Mouse (Mus musculus) heart, adult 11 months (tissue): ENCODE results near the gene Galns.

ENCODE experiments used
- DNase-seq: peaks from one replicate; pipeline ENCODE4 v3.0.0; 2022

Galns gene

DNA sequence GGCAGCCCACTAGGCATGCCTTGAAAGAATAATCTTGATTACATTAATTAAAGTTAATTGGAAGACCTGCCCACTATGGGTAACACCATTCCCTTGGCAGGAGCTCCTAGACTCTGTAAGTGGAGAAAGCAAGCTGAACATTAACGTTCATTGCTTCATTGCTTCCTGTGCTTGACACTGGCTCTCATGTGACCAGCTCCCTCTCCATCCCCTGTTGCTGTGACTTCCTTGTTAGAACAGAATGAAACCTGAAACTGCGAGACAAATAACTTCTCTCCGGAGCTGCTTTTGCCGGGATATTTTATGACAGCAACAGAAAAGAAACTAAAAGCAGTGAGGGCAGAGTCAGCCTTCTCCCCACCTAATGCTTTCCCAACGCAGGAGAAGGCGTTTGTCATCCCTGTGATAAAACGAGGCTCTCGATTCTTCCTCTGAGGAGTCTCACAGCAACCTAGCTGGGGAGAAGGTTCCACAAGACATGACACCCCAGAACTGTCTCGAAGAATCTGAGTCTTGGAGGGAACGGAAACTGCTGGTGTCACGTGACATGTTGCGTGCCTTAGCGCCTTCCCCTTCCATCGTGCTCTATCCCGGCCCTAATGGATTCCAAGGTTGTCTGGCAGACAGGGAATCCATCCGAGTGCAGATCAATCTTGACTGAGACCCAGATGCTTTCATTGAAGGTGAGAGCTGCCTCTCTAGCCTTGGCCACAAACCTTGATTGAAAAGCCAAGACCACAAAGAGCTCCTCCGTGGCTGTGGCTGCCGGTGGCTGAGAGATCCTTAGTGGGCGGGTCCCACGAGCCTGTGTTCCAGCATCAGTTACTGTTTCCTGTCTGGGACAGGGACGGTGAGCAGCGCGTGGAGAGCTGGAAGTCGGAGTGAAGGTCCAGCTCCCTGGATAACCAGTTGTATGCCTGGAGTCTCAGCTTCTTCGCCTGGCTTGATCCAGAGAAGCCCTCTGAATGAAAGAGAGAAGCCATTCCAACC, 46.6 kb downstream of the Galns start:
- DNase-seq = peak; percentile 93

DNA sequence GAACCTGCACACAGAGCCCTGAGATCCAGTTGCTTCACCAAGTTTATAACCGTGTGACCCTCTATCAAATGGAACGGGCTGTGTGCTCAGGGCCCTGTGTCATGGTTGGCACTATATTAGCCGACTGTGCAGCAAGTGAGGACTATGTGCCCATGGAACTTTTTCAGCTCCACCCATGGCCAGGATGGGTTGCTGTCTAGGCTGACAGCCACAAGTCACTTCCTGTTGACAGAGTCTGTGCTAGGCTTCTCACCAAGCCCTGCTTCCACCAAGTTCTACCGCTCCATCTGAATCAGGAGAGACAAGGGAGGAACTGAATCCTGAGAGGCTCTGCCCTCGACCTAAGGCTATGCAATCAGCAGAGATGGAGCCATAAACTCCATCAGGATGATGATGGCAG, 50.1 kb downstream of the Galns start:
- peak; percentile 97 for DNase-seq

DNA sequence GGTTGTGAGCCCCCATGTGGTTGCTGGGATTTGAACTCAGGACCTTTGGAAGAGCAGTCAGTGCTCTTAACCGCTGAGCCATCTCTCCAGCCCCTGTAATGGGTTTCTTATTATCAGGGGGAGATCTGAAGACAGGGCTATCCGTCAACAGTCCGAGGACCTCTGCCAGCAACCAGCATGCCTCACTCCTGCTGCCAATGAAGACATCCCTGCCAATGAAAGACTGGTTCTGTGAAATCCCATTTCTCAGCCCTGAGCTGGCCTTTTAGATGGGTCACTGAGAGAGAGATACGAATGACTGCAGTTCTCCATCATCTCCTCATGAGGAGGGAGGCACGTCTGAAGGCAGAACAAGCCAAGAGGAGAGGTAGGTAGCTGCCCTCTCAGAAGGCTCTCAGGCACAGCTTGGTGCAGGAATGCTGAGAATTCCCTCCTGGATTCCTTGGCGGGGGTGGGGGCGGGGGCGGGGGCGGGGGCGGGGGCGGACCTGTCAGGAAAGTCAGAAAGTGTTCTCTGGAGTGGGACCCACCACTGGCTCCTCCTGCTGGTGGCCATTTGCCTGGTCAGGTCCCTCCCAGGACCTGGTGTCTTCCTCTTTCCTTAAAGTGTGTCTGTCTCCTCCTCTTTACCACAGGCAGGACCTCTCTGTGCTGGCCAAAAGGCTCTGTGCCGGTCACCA, 52.5 kb downstream of the Galns start:
- peak; percentile 89 for DNase-seq

DNA sequence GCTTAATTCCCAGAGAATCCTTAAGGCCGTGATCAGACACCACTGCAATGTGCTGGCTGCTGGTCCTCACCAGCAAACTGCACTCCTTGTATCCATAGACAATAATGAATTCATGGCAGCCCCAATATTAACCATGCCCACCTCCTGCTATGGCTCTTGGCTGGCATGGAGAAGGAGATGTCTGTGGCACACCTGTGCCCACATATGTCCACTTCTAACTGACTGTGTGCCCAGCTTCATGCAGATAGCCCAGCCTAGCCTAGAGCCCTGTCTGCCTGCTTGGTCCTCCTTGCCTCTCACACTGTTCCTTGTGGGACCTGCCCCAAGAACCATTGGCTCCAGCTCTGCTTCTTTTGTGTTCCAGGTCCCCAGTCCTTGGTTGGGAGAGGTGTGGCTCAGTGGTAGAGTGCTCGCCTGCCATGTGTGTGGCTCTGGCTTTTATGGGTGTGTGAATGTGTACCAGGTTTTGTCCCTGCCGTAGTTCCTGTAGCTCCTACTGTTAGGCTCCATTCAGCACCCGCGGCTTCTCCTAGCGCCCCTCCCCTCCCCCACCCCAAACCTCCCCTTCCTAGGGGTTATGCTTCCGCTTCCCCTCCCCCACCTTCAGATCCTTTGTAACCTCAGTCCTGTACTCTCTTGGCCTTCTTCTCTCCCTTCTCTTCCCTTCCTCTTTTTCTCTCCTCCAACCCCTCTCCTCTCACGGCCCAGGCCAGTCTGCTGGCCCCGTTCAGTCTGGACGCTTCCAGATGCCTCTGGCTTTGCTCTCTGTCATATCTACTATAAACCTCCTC, 53.8 kb downstream of the Galns start:
- peak; percentile 91 for DNase-seq

DNA sequence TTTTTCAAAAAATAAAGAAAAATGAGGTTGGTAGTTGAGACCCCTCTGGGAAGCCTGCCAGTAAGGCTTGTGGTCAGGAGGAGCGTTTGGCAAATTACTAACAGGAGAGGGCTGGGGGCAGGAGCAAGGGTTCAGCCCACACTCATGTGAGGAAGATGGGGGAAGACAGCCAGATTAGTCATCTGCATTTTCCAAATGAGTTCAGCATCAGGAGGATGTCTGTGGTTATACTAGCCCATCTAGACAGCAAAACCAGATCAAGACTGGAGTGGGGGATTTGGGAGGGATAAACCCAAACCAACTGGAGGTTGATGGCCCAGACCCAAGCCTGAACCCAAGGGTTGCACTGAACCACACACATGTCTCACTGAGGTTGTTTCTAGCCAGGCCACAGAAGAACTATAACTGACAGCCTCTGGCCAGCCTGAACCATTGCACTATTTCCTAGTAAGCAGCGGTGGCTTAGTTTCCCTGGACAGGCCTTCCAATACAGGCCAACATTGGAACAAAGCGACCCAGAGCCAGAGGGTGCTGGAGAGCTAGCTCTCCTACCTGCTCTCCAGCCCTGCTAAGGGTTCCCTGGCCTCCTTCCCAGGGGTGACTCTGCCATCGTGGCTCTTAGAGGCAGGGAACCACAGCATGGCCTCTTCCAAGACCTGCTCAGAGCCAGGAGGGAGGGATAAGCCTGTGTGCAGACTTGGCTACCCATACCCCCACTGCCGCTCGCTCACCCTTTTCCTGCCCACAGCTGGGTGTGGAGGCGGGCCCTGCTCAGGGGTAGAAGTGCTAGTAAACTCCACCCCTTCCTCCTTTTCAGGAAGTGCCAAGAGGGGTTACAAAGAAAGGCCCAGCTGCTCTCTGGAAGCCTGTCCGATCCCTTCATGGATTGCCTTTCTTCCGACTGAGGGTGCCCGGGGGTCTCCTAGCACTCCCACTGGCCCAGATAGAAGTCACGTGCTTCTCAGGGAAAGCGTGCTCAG, 54.9 kb downstream of the Galns start:
- peak; percentile 99 for DNase-seq

- peak; percentile 86 for DNase-seq
Measured at GRCm38 (mm10) chr8:122554786-122555185, 56.5 kb downstream of the Galns start.

DNA sequence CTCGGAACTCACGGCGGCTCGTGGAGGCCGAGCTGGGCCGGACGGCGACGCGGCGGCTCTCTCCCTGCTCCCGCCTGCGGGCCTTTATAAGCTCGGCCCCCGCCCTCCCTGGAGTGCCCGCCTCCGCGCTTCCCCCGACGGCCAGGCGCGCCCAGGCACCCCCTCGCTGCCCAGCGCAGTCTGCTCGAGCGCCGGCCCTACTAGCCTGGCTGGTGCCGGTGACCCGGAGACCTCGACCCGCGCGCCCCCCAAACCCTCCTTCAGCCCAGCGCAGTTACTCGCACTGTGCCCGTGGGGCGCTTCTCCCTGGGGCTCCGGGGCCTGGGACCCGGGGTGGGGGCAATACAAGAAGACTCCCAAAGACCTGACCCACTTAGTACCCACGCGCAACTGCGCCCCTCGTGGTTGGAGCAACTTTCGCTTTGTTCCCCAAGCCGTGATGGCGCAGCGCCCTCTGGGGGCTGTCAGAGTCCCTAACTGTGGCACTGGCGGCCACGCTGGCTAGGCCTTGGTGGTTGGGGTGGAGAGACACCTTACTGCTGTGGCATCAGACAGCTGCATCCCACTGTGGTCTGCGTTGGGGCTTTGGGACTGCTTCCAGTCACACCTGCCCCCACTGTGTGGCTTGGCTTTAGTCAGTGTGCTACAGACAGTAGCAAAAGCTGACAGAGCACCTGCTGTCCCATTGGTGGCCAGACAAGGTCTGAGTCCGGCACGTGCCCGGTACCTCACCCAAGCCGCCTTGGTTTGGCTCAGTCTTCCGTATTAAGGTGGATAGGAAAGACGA, 59.8 kb downstream of the Galns start, which contains the start of gene Piezo1:
TSS of gene Piezo1 (minus strand) at position 65 of the 787 bp plus-strand sequence.
- DNase-seq = peak; percentile 99

GRCm38 (mm10) chr8:122550995-122551264, 60.3 kb downstream of the Galns start:
- DNase-seq = no peak

DNA sequence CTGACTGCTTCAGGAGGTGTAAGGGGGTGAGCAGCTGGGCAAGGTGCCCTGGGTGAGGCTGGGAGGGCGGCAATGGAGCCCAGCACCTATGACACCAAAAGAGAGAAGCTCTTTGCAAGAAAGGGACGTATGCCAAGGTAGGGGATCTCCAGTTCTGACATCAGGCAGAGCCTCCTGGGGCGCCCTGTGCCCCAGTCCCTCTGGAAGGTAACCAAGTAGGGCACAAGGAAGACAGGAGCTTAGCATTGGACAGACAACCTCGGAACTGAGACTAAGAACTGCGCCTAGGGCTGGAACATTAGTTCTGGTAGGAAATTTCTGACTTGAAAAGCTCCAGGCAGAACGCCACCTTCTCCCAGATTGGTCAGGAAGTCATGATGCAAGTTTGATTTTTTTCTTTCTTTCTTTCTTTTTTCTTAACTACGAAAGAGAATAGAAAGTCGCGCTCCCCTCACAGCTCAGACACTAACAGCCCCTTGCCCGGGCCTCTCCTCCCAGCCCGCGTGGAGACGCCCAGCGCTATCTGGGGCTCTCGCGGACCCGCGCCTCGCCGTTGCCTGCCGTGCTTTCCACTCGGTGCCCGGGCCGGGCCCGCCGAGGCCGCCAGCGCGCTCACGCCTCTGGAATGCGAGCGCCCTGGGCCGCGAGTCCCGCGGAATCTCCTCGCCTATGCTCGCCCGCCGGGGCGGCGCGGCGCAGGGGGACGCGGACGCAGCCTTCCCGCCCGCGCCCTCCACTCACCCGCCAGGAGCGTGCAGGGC, 60.8 kb downstream of the Galns start:
- peak; percentile 96 for DNase-seq

DNA sequence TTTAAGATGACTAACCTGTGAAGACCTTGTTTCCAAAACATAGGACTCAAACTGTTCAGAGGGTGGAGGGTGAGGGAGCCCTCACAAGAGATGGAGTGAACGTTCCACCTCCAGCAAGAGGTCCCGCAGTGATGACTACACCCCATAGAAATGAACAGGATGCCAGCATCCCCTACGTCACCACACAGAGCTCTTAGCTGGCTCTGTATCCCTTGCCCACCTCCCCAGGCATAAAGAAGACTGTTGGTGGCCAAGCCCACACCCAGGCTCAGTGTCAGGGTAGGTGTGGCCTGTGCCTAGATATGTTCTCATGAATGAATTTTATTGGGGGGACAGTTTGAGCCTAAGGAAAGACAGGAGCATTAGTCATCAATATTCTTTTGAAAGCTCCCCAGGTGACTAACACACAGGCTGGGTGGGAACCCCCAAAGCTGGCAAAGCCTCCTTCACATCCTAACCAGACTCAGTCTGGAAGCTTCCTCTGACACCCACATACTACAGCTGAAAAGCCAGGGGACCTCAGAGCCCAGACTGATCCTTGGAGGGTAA, 62.3 kb downstream of the Galns start:
- peak; percentile 93 for DNase-seq

GRCm38 (mm10) chr8:122548331-122548730, 62.9 kb downstream of the Galns start:
- DNase-seq = no peak

DNA sequence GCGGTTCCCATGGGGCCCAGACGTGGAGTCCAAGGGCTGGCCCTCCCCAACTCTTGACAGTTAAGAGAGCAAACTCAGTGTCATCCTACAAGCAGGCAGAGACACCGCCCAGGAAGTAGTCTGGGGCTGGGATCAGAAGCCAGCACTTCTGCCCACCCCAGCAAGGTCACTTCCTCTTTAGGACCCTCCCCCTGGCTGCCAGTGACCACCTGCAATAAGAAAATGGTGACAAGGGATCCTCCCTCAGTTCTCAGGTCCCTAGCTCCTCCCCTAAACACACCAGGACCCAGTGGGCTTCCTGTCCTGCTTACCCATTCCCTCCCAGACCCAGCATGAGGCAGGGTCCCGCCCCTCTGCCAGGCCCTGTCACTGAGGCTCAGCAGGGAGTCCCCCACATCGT, 63.4 kb downstream of the Galns start:
- peak; percentile 98 for DNase-seq

GRCm38 (mm10) chr8:122546811-122547453, 64.3 kb downstream of the Galns start:
- peak; percentile 99 for DNase-seq

DNA sequence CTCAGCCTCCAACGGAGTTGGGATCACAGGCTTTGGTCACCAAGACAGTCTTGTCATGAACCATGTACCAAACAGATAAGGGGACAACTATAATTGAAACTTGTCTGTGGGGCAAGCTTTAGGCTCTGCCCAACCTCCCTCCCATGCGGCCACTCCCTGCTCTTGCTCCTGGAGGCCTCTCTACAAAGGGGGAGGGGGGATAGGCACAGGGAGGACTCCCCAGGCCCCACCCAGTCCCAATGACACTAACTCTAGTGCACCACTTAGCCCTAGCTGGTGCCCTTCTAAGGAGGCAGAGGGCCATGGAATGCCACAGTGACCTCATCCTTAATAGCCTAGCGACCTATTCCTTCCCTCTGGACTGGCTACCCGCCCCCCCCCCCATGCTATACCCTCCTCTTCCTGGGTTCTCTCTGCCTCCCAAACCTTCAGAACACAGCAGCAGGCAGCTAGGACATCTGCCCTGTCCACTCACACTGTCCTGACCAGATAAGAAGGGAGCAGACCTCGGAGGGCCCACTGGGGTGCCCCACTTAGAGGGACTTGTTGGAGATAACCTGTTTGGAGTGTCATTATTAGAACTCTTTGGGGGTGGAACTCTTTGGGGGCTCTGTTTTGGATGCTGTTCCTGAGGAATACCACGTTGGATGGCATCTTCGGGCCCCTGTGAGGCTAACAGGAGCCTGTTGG, 65.1 kb downstream of the Galns start:
- peak; percentile 91 for DNase-seq

DNA sequence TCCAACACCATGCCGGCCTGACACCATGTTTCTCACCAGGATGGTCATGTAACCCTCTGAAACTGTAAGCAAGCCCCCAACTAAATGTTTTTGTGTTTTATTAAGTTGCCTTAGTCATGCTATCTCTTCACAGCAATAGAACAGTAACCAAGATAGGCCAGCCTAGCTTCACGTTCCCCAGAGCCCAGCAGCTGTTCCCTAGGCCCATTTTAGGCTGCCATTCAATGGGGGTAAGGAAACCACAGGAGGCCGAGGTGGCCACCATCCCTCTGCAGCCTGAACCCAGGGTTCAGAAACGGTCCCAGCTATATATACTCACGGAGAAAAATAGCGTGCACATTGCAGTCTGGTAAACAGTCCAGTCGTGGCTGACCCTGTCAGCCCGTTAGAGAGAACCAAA, 67.1 kb downstream of the Galns start:
- DNase-seq = no peak

DNA sequence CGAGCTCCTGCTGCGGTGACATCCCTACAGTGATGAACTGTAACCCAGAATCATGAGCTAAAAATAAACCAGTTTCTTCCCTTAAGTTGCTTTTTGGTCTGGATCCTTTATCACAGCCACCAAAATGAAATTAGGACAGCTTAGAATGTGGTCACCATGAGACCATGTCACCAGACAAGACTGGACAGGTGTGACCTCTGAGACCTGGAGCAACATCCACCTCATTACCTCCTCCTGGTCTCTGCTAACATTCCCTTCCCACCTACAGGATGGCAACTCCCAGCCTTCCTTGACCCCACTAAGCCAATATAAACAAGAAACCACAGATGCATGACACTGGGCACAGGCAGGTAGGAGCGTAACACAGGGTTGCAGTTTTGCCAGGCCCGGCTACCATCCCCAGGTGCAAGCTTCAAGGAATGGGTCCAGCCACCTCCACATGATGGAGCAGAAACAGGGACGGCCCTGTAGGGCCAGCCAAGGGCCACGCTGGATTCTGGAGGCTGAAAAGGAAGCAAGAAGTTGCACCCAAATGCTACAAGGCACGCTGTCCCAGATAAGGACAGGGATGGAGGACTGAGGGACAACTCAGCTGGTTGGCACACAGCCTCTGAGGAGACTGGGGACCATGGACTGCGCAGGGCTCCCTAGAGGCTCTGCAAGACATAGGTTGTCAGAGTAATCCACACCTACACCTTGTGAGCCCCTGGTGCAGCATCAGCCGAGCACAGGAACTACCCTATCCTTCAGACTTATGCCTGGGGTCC, 72.8 kb downstream of the Galns start:
- DNase-seq = peak; percentile 88

DNA sequence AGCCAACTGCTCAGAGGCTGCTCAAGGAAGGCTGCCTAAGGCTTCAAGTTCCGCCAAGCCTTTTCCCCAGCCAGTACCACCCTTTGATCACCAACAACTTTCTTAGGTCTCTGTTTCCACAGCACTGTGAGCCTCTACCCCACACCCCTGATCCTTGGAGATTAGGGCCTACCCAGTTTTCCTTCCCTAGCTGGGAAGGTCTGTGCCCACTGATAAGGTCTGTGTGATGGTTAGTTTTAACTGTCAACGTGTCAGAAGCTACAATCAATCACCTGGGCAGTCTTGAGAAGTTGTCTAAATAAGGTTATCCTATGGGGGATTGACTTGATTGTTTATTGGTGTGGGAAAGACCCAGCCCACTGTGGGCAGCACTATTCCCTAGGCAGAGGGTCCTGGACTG, 73.5 kb downstream of the Galns start:
- DNase-seq = no peak

DNA sequence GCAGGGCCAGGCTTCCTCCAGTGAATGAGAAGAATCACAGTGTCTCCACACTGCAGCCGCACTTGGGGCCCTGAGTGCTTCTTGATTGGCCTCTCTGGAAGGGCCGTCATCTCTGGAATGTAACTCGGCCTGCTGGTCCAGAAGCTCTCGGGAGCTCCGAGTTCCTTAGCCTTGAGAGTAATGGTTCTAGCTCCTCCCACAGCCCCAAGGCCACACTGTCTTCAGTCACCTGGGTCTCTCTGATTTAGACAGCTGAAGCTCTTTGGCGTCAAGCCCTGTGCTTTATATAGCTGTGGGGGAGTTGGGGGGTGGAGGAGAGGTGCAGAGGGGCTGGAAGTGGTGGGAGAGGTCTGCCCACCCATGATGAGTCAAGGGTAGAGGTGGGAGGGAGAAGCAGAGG, 74.2 kb downstream of the Galns start:
- DNase-seq = peak; percentile 91
